Mouse (Mus musculus) intestine, postnatal 0 days (tissue): Measurements from ENCODE around the gene Hdac5. TPM values are rescaled to one million over a fixed set of nuclear protein-coding genes. Genes with fewer than 3 reads are reported as not detected.

ENCODE experiments used
- ATAC-seq: fragments of 200-750 bp; cut with Nextera tagmentation; 2 replicates; pipeline ENCODE4 v1.8.0; 2017; ENCODE audit warnings: mild to moderate bottlenecking, moderate TSS enrichment, moderate library complexity
- H3K27ac ChIP-seq: fragments of 300-500 bp; sonication (generic); 2 replicates; pipeline ENCODE4 v1.5.1; 2014; ENCODE audit warnings: mild to moderate bottlenecking, low read depth, low read length, moderate library complexity
- H3K27me3 ChIP-seq: fragments of 300-500 bp; sonication (generic); replicated peaks from 2 replicates; pipeline ENCODE4 v1.6.1; 2014; ENCODE audit warnings: low read length, mixed read lengths; ENCODE audit not compliant: control insufficient read depth, insufficient read depth
- H3K36me3 ChIP-seq: fragments of 300-500 bp; sonication (generic); 2 replicates; pipeline ENCODE4 v1.6.1; 2014; ENCODE audit warnings: mild to moderate bottlenecking, moderate library complexity; ENCODE audit not compliant: control insufficient read depth, insufficient read depth
- H3K4me1 ChIP-seq: fragments of 300-500 bp; sonication (generic); replicated peaks from 2 replicates; pipeline ENCODE4 v1.6.1; 2014; ENCODE audit warnings: antibody characterized with exemption, low read length, mixed read lengths; ENCODE audit not compliant: control insufficient read depth, insufficient read depth
- H3K4me2 ChIP-seq: fragments of 300-500 bp; sonication (generic); replicated peaks from 2 replicates; pipeline ENCODE4 v1.6.1; 2014; ENCODE audit warnings: low read depth, mild to moderate bottlenecking, moderate library complexity
- H3K4me3 ChIP-seq: fragments of 300-500 bp; sonication (generic); 2 replicates; pipeline ENCODE4 v1.5.1; 2014; ENCODE audit warnings: low read depth, low read length
- H3K9ac ChIP-seq: fragments of 300-500 bp; sonication (generic); 2 replicates; pipeline ENCODE4 v1.6.1; 2014; ENCODE audit warnings: mild to moderate bottlenecking, low read depth, low read length
- H3K9me3 ChIP-seq: fragments of 300-500 bp; sonication (generic); 2 replicates; pipeline ENCODE4 v1.6.1; 2016; ENCODE audit warnings: mixed run types; ENCODE audit not compliant: control insufficient read depth
- CTCF ChIP-seq: sonication (generic); IDR thresholded peaks from 2 replicates; pipeline ENCODE4 v1.5.1; 2016; ENCODE audit warnings: low read depth, mild to moderate bottlenecking, control low read depth, antibody characterized with exemption, moderate library complexity
- WGBS: fragments of 180-500 bp; shearing (Covaris S2); extraction: QIAGEN DNeasy Blood & Tissue Kit; methylation state at CpG from one replicate; pipeline ENCODE4 v1.1.7; 2014; 5-methylcytosine and 5-hydroxymethylcytosine counted together
- polyA plus RNA-seq: library from polyadenylated mRNA; unstranded; fragments of >200 nt; fragmentation: Nextera tagmentation; extraction: Ambion mirVana; gene quantifications from 2 replicates; pipeline ENCODE4 v1.2.1, GENCODE M21; 2015

Gene Hdac5
- polyA plus RNA-seq, 1 experiment from 2014 or later, result 30.1 TPM

GRCm38 (mm10) chr11:102249351-102250090, 19.6 kb upstream of the Hdac5 start:
- Histone ChIP-seq H3K27me3 (no peaks in the 10 kb centered on the region), H3K4me2 (peak overlapping the region; percentile 94), H3K9ac (peak overlapping the region; percentile 55; the same call in 1 of the 2 replicates), H3K36me3 (peaks cover 3% of the 10 kb centered on the region; the same call in 1 of the 2 replicates), H3K9me3 (no peaks in the 10 kb centered on the region), H3K27ac (no peak overlapping the region), H3K4me3 (peak overlapping the region; percentile 69), H3K4me1 (no peaks in the 10 kb centered on the region)
- 10% methylated on average over 9 of the region's 9 CpGs for WGBS
- no peak for ATAC-seq
- no peak for TF ChIP-seq CTCF

GRCm38 (mm10) chr11:102248630-102249230, 18.8 kb upstream of the Hdac5 start, which contains the start of gene BC030867:
Gene BC030867, plus strand, starts transcription at chr11:102248882.
- Histone ChIP-seq H3K9me3 (no peaks in the 10 kb centered on the region), H3K36me3 (no peaks in the 10 kb centered on the region), H3K27me3 (no peaks in the 10 kb centered on the region), H3K4me1 (no peaks in the 10 kb centered on the region), H3K4me2 (peak within 1 kb of the TSS; percentile 94), H3K9ac (peak within 1 kb of the TSS; percentile 55; the same call in 1 of the 2 replicates), H3K27ac (no peak within 1 kb of the TSS), H3K4me3 (peak within 1 kb of the TSS; percentile 69)
- ATAC-seq, result peak; percentile 70
- TF ChIP-seq CTCF, result peak; percentile 85
- under 1% methylated on average over 41 of the region's 41 CpGs for WGBS

DNA sequence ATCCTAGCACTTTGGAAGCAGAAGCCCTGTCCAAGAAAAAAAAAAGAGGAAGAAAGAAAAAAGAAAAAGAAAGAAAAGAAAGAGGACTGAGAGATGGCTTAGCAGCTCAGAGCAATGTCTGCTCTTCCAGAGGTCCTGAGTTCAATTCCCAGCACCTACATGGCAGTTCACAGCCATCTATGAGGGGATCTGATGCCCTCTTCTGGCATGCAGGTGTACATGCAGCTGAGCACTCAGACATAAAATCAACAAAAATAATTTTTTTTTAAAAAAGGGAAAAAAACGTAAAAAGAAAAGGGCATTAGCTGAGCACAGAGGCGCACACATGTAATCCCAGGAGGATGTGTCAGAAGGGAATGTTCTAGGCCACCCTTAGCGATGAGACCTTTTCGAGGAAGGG, 16.9 kb upstream of the Hdac5 start:
- no peaks in the 10 kb centered on the region for H3K9me3 ChIP-seq
- no peak overlapping the region for H3K4me3 ChIP-seq
- H3K4me2 ChIP-seq, result no peak overlapping the region
- H3K36me3 ChIP-seq, result no peaks in the 10 kb centered on the region
- TF ChIP-seq CTCF, result peak; percentile 55
- no peaks in the 10 kb centered on the region for H3K4me1 ChIP-seq
- ATAC-seq, result no peak
- no peak overlapping the region for H3K27ac ChIP-seq
- no peaks in the 10 kb centered on the region for H3K27me3 ChIP-seq
- WGBS, result 87% methylated on average over 4 of the region's 4 CpGs
- no peak overlapping the region for H3K9ac ChIP-seq

DNA sequence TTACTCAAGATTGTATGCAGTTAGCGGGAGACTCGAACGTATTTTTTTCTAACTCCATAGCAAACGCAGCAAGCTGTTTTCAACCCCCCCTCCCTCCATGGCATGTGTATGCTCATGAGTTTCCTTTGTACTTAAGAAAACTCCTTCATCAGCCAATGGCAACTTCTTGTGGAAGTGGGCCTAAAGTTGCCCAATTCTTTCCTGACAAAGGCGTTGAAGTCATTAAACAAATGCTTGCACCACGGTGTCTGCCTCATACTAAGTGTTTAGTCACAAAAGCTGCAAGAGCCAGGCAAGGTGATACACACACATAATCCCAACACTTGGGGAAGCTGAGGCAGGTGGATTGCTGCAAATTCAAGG, 16.3 kb upstream of the Hdac5 start:
- no peaks in the 10 kb centered on the region for H3K4me1 ChIP-seq
- H3K27me3 ChIP-seq, result no peaks in the 10 kb centered on the region
- no peak overlapping the region for H3K9ac ChIP-seq
- no peaks in the 10 kb centered on the region for H3K36me3 ChIP-seq
- no peak overlapping the region for H3K4me2 ChIP-seq
- no peak for ATAC-seq
- no peak for TF ChIP-seq CTCF
- no peak overlapping the region for H3K4me3 ChIP-seq
- H3K27ac ChIP-seq, result no peak overlapping the region
- WGBS, result 66% methylated on average over 6 of the region's 6 CpGs
- no peaks in the 10 kb centered on the region for H3K9me3 ChIP-seq

DNA sequence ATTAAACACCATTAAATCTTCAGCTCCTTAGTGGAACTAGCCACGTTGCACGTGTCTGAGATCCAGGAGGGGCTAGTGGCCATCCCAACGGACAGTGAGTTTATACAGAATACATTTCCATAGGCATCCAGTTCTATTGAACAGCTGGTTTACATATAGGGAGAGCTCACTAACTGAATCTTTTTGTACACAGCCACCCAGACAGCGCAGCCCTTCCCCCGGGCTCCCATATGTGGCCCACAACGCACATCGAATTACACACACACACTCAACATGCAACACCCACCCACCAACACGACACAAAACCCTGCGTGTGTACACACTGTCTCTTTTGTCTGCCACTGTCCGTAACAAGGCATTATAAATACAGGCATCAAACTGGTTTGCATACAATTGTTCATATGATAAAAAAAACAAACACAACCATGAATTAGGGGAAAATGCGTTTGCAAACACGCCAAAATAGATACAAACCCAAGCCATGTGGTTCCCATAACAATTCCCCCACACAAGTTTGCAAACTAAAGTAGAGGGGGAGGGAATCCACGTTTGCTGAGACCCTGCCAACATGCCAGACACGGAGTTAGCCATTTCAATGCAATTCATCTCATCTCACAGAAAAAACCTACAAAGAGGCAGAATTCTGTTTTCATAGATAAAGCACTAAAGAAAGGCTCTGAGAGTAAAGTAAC, 15.8 kb upstream of the Hdac5 start:
- WGBS, result 53% methylated on average over 14 of the region's 14 CpGs
- peak overlapping the region; percentile 32 for H3K4me3 ChIP-seq

DNA sequence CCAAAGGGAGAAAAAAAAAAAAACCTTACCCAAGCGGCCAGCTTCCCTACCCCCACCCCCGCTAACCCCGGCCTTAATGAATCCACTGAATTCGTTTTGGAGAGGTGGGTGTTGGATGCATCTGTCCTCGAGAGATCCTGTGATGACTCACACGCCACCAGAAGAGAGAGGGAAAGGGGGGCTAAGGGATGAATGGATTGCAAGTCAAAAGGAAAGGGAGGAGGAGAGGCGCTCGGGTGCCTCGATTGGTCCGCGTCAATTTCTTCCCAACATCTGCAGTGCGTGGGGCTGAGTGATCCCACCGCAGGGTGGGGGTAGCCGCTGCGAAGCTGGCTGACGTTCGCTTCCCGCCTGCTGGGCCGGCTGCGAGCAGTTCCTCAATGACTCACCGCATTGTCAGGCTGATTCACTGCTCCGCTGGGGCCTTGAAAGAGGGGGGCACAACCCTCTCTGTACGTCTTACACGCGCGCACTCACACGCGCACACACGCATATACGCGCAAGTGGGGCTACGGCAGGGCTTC, 15.0 kb upstream of the Hdac5 start:
- no peak overlapping the region for H3K27ac ChIP-seq
- TF ChIP-seq CTCF, result peak; percentile 36; the same call in 1 of the 2 replicates
- H3K27me3 ChIP-seq, result no peaks in the 10 kb centered on the region
- H3K4me1 ChIP-seq, result 0 out of 2 replicates have a peak, but pooled peaks cover 3% of the 10 kb centered on the region
- H3K9ac ChIP-seq, result no peak overlapping the region
- H3K9me3 ChIP-seq, result no peaks in the 10 kb centered on the region
- peak; percentile 32 for ATAC-seq
- no peaks in the 10 kb centered on the region for H3K36me3 ChIP-seq
- peak overlapping the region; percentile 32 for H3K4me3 ChIP-seq
- WGBS, result 2% methylated on average over 31 of the region's 32 CpGs
- H3K4me2 ChIP-seq, result peak overlapping the region; percentile 73

More for the DNA sequence above, 15.8 kb upstream of the Hdac5 start:
- peak overlapping the region; percentile 73 for H3K4me2 ChIP-seq
- no peak overlapping the region for H3K9ac ChIP-seq
- ATAC-seq, result no peak
- no peak overlapping the region for H3K27ac ChIP-seq
- 0 out of 2 replicates have a peak, but pooled peaks cover 3% of the 10 kb centered on the region for H3K4me1 ChIP-seq
- TF ChIP-seq CTCF, result no peak
- no peaks in the 10 kb centered on the region for H3K36me3 ChIP-seq
- no peaks in the 10 kb centered on the region for H3K9me3 ChIP-seq
- no peaks in the 10 kb centered on the region for H3K27me3 ChIP-seq
